8 mouse cellular contexts compared by ENCODE assay signal in the genomic region with DNA sequence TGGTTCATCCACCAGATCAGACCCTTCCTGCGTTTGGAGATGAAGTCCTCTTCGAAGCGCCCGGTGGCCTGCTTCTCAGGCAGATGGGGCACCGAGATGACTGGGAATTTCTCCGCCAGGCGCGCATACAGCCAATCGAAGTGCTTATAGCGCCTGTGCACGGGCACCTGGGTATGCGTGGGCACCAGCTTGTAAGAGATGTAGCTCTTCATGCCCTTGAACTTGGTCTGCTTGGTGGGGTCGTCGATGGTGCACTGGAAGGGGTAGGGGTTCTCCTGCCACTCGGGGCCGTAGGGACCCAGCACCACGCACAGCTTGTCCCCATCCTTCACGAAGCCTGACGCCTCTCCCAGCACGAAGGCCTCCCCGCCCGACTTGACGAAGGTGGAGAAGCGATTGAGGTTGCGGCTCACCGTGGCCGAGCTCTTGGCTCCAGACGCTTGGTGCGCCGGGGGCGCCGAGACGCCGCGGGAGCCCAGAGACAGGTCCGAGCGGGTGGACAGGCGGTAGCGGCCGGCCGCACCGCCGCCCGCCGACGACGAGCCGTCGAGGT. TPM values are rescaled to one million over a fixed set of nuclear protein-coding genes. Genes with fewer than 3 reads are reported as not detected.
DNase-seq lines count a peak whose midpoint lies in the region; ATAC-seq lines count a peak whose summit lies in the region.

No protein-coding gene starts in this region.

- H3K4me1 ChIP-seq in lung, embryonic 16.5 days (replicated peaks; ENCODE audit: control insufficient read depth, insufficient read depth, low read length): peaks cover 45% of the 10 kb centered on the region
- H3K4me1 ChIP-seq in heart, embryonic 13.5 days: peaks cover 56% of the 10 kb centered on the region
- peaks cover 45% of the 10 kb centered on the region for H3K4me1 ChIP-seq in limb, embryonic 15.5 days
- H3K4me1 ChIP-seq in neural tube, embryonic 15.5 days: peaks cover 52% of the 10 kb centered on the region

- H3K9me3 ChIP-seq in lung, embryonic 16.5 days (ENCODE audit: control insufficient read depth, low read length): no peaks in the 10 kb centered on the region
- no peaks in the 10 kb centered on the region for H3K9me3 ChIP-seq in heart, embryonic 13.5 days
- no peaks in the 10 kb centered on the region for H3K9me3 ChIP-seq in limb, embryonic 15.5 days
- no peaks in the 10 kb centered on the region for H3K9me3 ChIP-seq in neural tube, embryonic 15.5 days (replicated peaks)

- DNase-seq in lung, postnatal 25 days (ENCODE audit: low spot score): no peak
- peak; percentile 65 to 66 for DNase-seq in cerebellum, postnatal 25 days
- no peak for DNase-seq in yolk sac, embryonic 10.5 days (ENCODE audit: low spot score)
- no peak for DNase-seq in left cerebral cortex, adult 11 months (ENCODE audit: low spot score)

- H3K4me2 ChIP-seq in lung, embryonic 16.5 days (ENCODE audit: low read depth, low read length): peak overlapping the region; percentile 79
- H3K4me2 ChIP-seq in heart, embryonic 13.5 days: peak overlapping the region; percentile 95
- peak overlapping the region; percentile 84 for H3K4me2 ChIP-seq in limb, embryonic 15.5 days
- peak overlapping the region; percentile 82 for H3K4me2 ChIP-seq in neural tube, embryonic 15.5 days

- H3K27me3 ChIP-seq in lung, embryonic 16.5 days (ENCODE audit: control insufficient read depth, insufficient read depth, low read depth, low read length): no peaks in the 10 kb centered on the region
- H3K27me3 ChIP-seq in heart, embryonic 13.5 days (replicated peaks): no peaks in the 10 kb centered on the region
- H3K27me3 ChIP-seq in limb, embryonic 15.5 days: no peaks in the 10 kb centered on the region
- no peaks in the 10 kb centered on the region for H3K27me3 ChIP-seq in neural tube, embryonic 15.5 days (replicated peaks)

- 8% methylated on average over 36 of the region's 49 CpGs for WGBS in lung, embryonic 16.5 days
- 8% methylated on average over 49 of the region's 49 CpGs for WGBS in heart, embryonic 13.5 days
- 7% methylated on average over 46 of the region's 49 CpGs for WGBS in limb, embryonic 15.5 days
- 13% methylated on average over 49 of the region's 49 CpGs for WGBS in neural tube, embryonic 15.5 days

- H3K27ac ChIP-seq in lung, embryonic 16.5 days (ENCODE audit: low read length): peak overlapping the region; percentile 84
- H3K27ac ChIP-seq in heart, embryonic 13.5 days (replicated peaks): peak overlapping the region; percentile 93
- H3K27ac ChIP-seq in limb, embryonic 15.5 days: peak overlapping the region; percentile 95
- H3K27ac ChIP-seq in neural tube, embryonic 15.5 days (replicated peaks): peak overlapping the region; percentile 95

- 0 out of 2 replicates have a peak, but pooled peaks have one; percentile 1 for ATAC-seq in lung, embryonic 16.5 days (ENCODE audit: low read depth)
- ATAC-seq in heart, embryonic 13.5 days (ENCODE audit: extremely low read depth, insufficient number of reproducible peaks, low FRiP score, low TSS enrichment): no peak
- no peak for ATAC-seq in limb, embryonic 15.5 days (ENCODE audit: insufficient number of reproducible peaks, low FRiP score, low TSS enrichment, low read depth)
- no peak; the same call in 1 of the 2 replicates for ATAC-seq in neural tube, embryonic 15.5 days (ENCODE audit: low FRiP score)

- H3K9ac ChIP-seq in lung, embryonic 16.5 days (ENCODE audit: low read length): peak overlapping the region; percentile 95
- H3K9ac ChIP-seq in heart, embryonic 13.5 days: peak overlapping the region; percentile 97
- peak overlapping the region; percentile 97 for H3K9ac ChIP-seq in limb, embryonic 15.5 days
- peak overlapping the region; percentile 88 for H3K9ac ChIP-seq in neural tube, embryonic 15.5 days (replicated peaks)

- no peaks in the 10 kb centered on the region for H3K36me3 ChIP-seq in lung, embryonic 16.5 days (ENCODE audit: control insufficient read depth, insufficient read depth, low read length)
- H3K36me3 ChIP-seq in heart, embryonic 13.5 days: peaks cover 5% of the 10 kb centered on the region; the same call in 1 of the 2 replicates
- no peaks in the 10 kb centered on the region for H3K36me3 ChIP-seq in limb, embryonic 15.5 days
- no peaks in the 10 kb centered on the region for H3K36me3 ChIP-seq in neural tube, embryonic 15.5 days

- peak overlapping the region; percentile 79 for H3K4me3 ChIP-seq in lung, embryonic 16.5 days (ENCODE audit: low read length)
- peak overlapping the region; percentile 93 for H3K4me3 ChIP-seq in heart, embryonic 13.5 days
- peak overlapping the region; percentile 84 for H3K4me3 ChIP-seq in limb, embryonic 15.5 days
- H3K4me3 ChIP-seq in neural tube, embryonic 15.5 days (replicated peaks): peak overlapping the region; percentile 87

RNA-seq across cellular contexts. Expression of gene Snx18, which starts 0.9 kb away (rescaled TPM):
- 14.8 and 15.3 TPM in 2 replicates for polyA plus RNA-seq in lung, embryonic 16.5 days (2015; fragmentation: Nextera tagmentation; extraction: Ambion mirVana)
- polyA plus RNA-seq in heart, embryonic 13.5 days (2015; fragmentation: Nextera tagmentation; extraction: Ambion mirVana): 13.8 and 14.4 TPM in 2 replicates
- 21.1 and 25.2 TPM in 2 replicates for polyA plus RNA-seq in limb, embryonic 15.5 days (2015; fragmentation: Nextera tagmentation; extraction: Ambion mirVana)
- polyA plus RNA-seq in neural tube, embryonic 15.5 days (2015; fragmentation: Nextera tagmentation; extraction: Ambion mirVana): 9.9 and 12.3 TPM in 2 replicates

RNA-seq across cellular contexts. Expression of gene Hspb3, which starts 46.1 kb away (rescaled TPM):
- 2.3 and 2.9 TPM in 2 replicates for polyA plus RNA-seq in lung, embryonic 16.5 days (2015; fragmentation: Nextera tagmentation; extraction: Ambion mirVana)
- 41.7 and 48.9 TPM in 2 replicates for polyA plus RNA-seq in heart, embryonic 13.5 days (2015; fragmentation: Nextera tagmentation; extraction: Ambion mirVana)
- 8.6 and 23.7 TPM in 2 replicates for polyA plus RNA-seq in limb, embryonic 15.5 days (2015; fragmentation: Nextera tagmentation; extraction: Ambion mirVana)
- polyA plus RNA-seq in neural tube, embryonic 15.5 days (2015; fragmentation: Nextera tagmentation; extraction: Ambion mirVana): 0.49 and 1.8 TPM in 2 replicates

Comparison
In these comparisons a context has a peak if more than half of its experiments do, and no peak if none do; other contexts are left out.
1. DNase-seq: peak in cerebellum, postnatal 25 days (2 of 2); none in lung, postnatal 25 days (single experiment), yolk sac, embryonic 10.5 days (single experiment) and left cerebral cortex, adult 11 months (single experiment).
2. Peak in every context shown above with its lines, with median percentiles within 50 percentile points of each other: H3K27ac ChIP-seq, H3K4me2 ChIP-seq, H3K4me3 ChIP-seq and H3K9ac ChIP-seq.